Mouse (Mus musculus) kidney, postnatal 0 days (tissue): ENCODE measurements around the gene Vsig2. TPM values are rescaled to one million over a fixed set of nuclear protein-coding genes. Genes with fewer than 3 reads are reported as not detected.

Experiments used
- ATAC-seq: fragments of 200-750 bp; cut with Nextera tagmentation; replicated peaks from 2 replicates; pipeline ENCODE4 v1.8.0; 2017; ENCODE audit warnings: low read depth, moderate number of reproducible peaks, moderate TSS enrichment, moderate library complexity; ENCODE audit not compliant: low FRiP score
- DNase-seq: peaks from one replicate; pipeline ENCODE4 v3.0.0-alpha.2; 2016; ENCODE audit warnings: low spot score
- H3K27ac ChIP-seq: fragments of 300-500 bp; sonication (generic); 2 replicates; pipeline ENCODE4 v1.5.1; 2014; ENCODE audit warnings: mild to moderate bottlenecking
- H3K27me3 ChIP-seq: fragments of 300-500 bp; sonication (generic); 2 replicates; pipeline ENCODE4 v1.6.1; 2014; ENCODE audit warnings: low read length, mixed read lengths; ENCODE audit not compliant: insufficient read depth
- H3K36me3 ChIP-seq: fragments of 300-500 bp; sonication (generic); 2 replicates; pipeline ENCODE4 v1.6.1; 2014; ENCODE audit warnings: low read length, mixed read lengths; ENCODE audit not compliant: insufficient read depth
- H3K4me1 ChIP-seq: fragments of 300-500 bp; sonication (generic); replicated peaks from 2 replicates; pipeline ENCODE4 v1.6.1; 2014; ENCODE audit warnings: antibody characterized with exemption, low read length, mixed read lengths; ENCODE audit not compliant: insufficient read depth
- H3K4me2 ChIP-seq: fragments of 300-500 bp; sonication (generic); 2 replicates; pipeline ENCODE4 v1.6.1; 2014; ENCODE audit warnings: mild to moderate bottlenecking, low read length, moderate library complexity, mixed read lengths
- H3K4me3 ChIP-seq: fragments of 300-500 bp; sonication (generic); replicated peaks from 2 replicates; pipeline ENCODE4 v1.5.1; 2014; ENCODE audit warnings: low read depth, low read length
- H3K9ac ChIP-seq: fragments of 300-500 bp; sonication (generic); 2 replicates; pipeline ENCODE4 v1.6.1; 2014; ENCODE audit warnings: low read depth, low read length
- H3K9me3 ChIP-seq: fragments of 300-500 bp; sonication (generic); replicated peaks from 2 replicates; pipeline ENCODE4 v1.6.1; 2016; ENCODE audit warnings: low read length, inconsistent platforms, mixed read lengths
- CTCF ChIP-seq: IDR thresholded peaks from 2 replicates; pipeline ENCODE4 v1.5.1; 2016; ENCODE audit warnings: antibody characterized with exemption, low read depth, mild to moderate bottlenecking, moderate library complexity
- WGBS: fragments of 180-500 bp; shearing (Covaris S2); extraction: QIAGEN DNeasy Blood & Tissue Kit; methylation state at CpG from one replicate; pipeline ENCODE4 v1.1.7; 2014; 5-methylcytosine and 5-hydroxymethylcytosine counted together
- polyA plus RNA-seq: library from polyadenylated mRNA; unstranded; fragments of >200 nt; fragmentation: Nextera tagmentation; extraction: Ambion mirVana; gene quantifications from 2 replicates; pipeline ENCODE4 v1.2.1, GENCODE M21; 2015

Vsig2 gene
- polyA plus RNA-seq, 1 experiment from 2014 or later: 5.5 TPM

- peaks cover 7% of the 10 kb centered on the region; the same call in 1 of the 2 replicates for H3K27me3 ChIP-seq
- TF ChIP-seq CTCF: peak; percentile 62
Observed at GRCm38 (mm10) chr9:37530888-37531705, 8.0 kb upstream of the Vsig2 start.

GRCm38 (mm10) chr9:37536851-37537250, 2.2 kb upstream of the Vsig2 start:
- Histone ChIP-seq H3K27ac (no peak overlapping the region), H3K4me2 (no peak overlapping the region), H3K4me3 (no peak overlapping the region), H3K9ac (no peak overlapping the region), H3K4me1 (peaks cover 5% of the 10 kb centered on the region; the same call in 1 of the 2 replicates), H3K9me3 (no peaks in the 10 kb centered on the region), H3K36me3 (no peaks in the 10 kb centered on the region), H3K27me3 (no peaks in the 10 kb centered on the region)
- no peak for TF ChIP-seq CTCF
- ATAC-seq (no peak), DNase-seq (no peak)
- 87% methylated on average over 4 of the region's 4 CpGs for WGBS

More at GRCm38 (mm10) chr9:37530888-37531705, 8.0 kb upstream of the Vsig2 start:
- Histone ChIP-seq H3K4me1 (peaks cover 15% of the 10 kb centered on the region; the same call in 1 of the 2 replicates), H3K27ac (peak overlapping the region; percentile 58), H3K36me3 (no peaks in the 10 kb centered on the region), H3K4me2 (peak overlapping the region; percentile 71), H3K9ac (peak overlapping the region; percentile 46), H3K9me3 (no peaks in the 10 kb centered on the region), H3K4me3 (peak overlapping the region; percentile 37)
- peak; percentile 87 for ATAC-seq
- 1% methylated on average over 31 of the region's 31 CpGs for WGBS
- DNase-seq: peak; percentile 88

- ATAC-seq (no peak), DNase-seq (no peak)
- H3K4me2 ChIP-seq: no peak overlapping the region
- H3K36me3 ChIP-seq: no peaks in the 10 kb centered on the region
- WGBS: 75% methylated on average over 5 of the region's 5 CpGs
- no peaks in the 10 kb centered on the region for H3K27me3 ChIP-seq
- TF ChIP-seq CTCF: no peak
- H3K4me3 ChIP-seq: no peak overlapping the region
- peaks cover 5% of the 10 kb centered on the region; the same call in 1 of the 2 replicates for H3K4me1 ChIP-seq
- 0 out of 2 replicates have a peak overlapping the region, but pooled peaks have one; percentile 2 for H3K27ac ChIP-seq
- H3K9ac ChIP-seq: no peak overlapping the region
- H3K9me3 ChIP-seq: no peaks in the 10 kb centered on the region
Observed at GRCm38 (mm10) chr9:37537658-37538250, 1.3 kb upstream of the Vsig2 start.

- Histone ChIP-seq H3K36me3 (no peaks in the 10 kb centered on the region), H3K4me3 (no peak overlapping the region), H3K27ac (no peak overlapping the region), H3K9ac (no peak overlapping the region), H3K4me2 (no peak overlapping the region), H3K9me3 (no peaks in the 10 kb centered on the region), H3K4me1 (peaks cover 13% of the 10 kb centered on the region), H3K27me3 (no peaks in the 10 kb centered on the region)
- ATAC-seq (no peak), DNase-seq (no peak)
- no peak for TF ChIP-seq CTCF
- 90% methylated on average over 4 of the region's 4 CpGs for WGBS
Observed at GRCm38 (mm10) chr9:37540226-37540625, 1.2 kb downstream of the Vsig2 start.

GRCm38 (mm10) chr9:37540701-37541575, 1.9 kb downstream of the Vsig2 start:
- peaks cover 16% of the 10 kb centered on the region for H3K4me1 ChIP-seq
- DNase-seq: no peak
- ATAC-seq: no peak
- H3K4me3 ChIP-seq: no peak overlapping the region
- whole genome bisulfite sequencing: 70% methylated on average over 6 of the region's 6 CpGs
- H3K9me3 ChIP-seq: no peaks in the 10 kb centered on the region
- no peak for TF ChIP-seq CTCF
- H3K27ac ChIP-seq: 0 out of 2 replicates have a peak overlapping the region, but pooled peaks have one; percentile 19
- no peak overlapping the region for H3K4me2 ChIP-seq
- H3K27me3 ChIP-seq: peaks cover 4% of the 10 kb centered on the region; the same call in 1 of the 2 replicates
- no peaks in the 10 kb centered on the region for H3K36me3 ChIP-seq
- no peak overlapping the region for H3K9ac ChIP-seq
